Mouse (Mus musculus): ENCODE measurements around the gene Tmem175.
A peak's percentile ranks its signal among the peaks of the same experiment; 100 is the strongest.

Gene Tmem175

GRCm38 (mm10) chr5:108654444-108654990 is 24.9 kb downstream of the Tmem175 start:
- peak; percentile 60 for DNase-seq

GRCm38 (mm10) chr5:108655381-108655780 is 25.8 kb downstream of the Tmem175 start:
- DNase-seq, result no peak

GRCm38 (mm10) chr5:108655891-108656650 is 26.5 kb downstream of the Tmem175 start:
- no peak for DNase-seq

GRCm38 (mm10) chr5:108657406-108657805 is 27.8 kb downstream of the Tmem175 start:
- DNase-seq, result no peak

GRCm38 (mm10) chr5:108658611-108659010 is 29.0 kb downstream of the Tmem175 start:
- no peak for DNase-seq

GRCm38 (mm10) chr5:108659698-108660631 is 30.4 kb downstream of the Tmem175 start, which contains the start of gene Idua:
Gene Idua, plus strand, starts transcription at chr5:108660331.
- no peak for DNase-seq

- DNase-seq, result peak; percentile 96
Observed at GRCm38 (mm10) chr5:108660632-108661268, 31.2 kb downstream of the Tmem175 start.

- no peak for DNase-seq
Observed at GRCm38 (mm10) chr5:108662772-108663171, 33.2 kb downstream of the Tmem175 start.

GRCm38 (mm10) chr5:108665066-108665465 is 35.5 kb downstream of the Tmem175 start:
- no peak for DNase-seq

GRCm38 (mm10) chr5:108667370-108667769 is 37.8 kb downstream of the Tmem175 start:
- no peak for DNase-seq

GRCm38 (mm10) chr5:108668387-108668932 is 38.9 kb downstream of the Tmem175 start:
- no peak for DNase-seq

- DNase-seq, result peak; percentile 94
Observed at GRCm38 (mm10) chr5:108668977-108669936, 39.7 kb downstream of the Tmem175 start, which contains the start of gene Dgkq. Gene Dgkq, minus strand, starts transcription at chr5:108669672.

GRCm38 (mm10) chr5:108669986-108670385 is 40.4 kb downstream of the Tmem175 start:
- peak; percentile 43 for DNase-seq

GRCm38 (mm10) chr5:108670785-108671184 is 41.2 kb downstream of the Tmem175 start:
- peak; percentile 74 for DNase-seq

- DNase-seq, result peak; percentile 16
Observed at GRCm38 (mm10) chr5:108671757-108672156, 42.2 kb downstream of the Tmem175 start.

GRCm38 (mm10) chr5:108674624-108675023 is 45.1 kb downstream of the Tmem175 start:
- peak; percentile 72 for DNase-seq

GRCm38 (mm10) chr5:108675251-108675816 is 45.8 kb downstream of the Tmem175 start, which contains the start of gene Slc26a1:
Gene Slc26a1, minus strand, starts transcription at chr5:108675569.
- peak; percentile 71 for DNase-seq

GRCm38 (mm10) chr5:108676772-108677498 is 47.4 kb downstream of the Tmem175 start:
- peak; percentile 30 for DNase-seq

- peak; percentile 60 for DNase-seq
Observed at GRCm38 (mm10) chr5:108677605-108678295, 48.2 kb downstream of the Tmem175 start.

Data from kidney, adult 18-20 months (tissue).